Mouse (Mus musculus) erythroblast, embryonic 14.5 days (primary cell): ENCODE data around the gene Cyp2b10.

Experiments
- GATA1 ChIP-seq: IDR thresholded peaks from 2 replicates; pipeline ENCODE4 v1.6.1; 2012; ENCODE audit warnings: low read length, inconsistent platforms, mixed read lengths
- TAL1 ChIP-seq: IDR thresholded peaks from 3 replicates; pipeline ENCODE4 v1.6.1; 2012; ENCODE audit warnings: low read length, inconsistent platforms, mixed read lengths

GRCm38 (mm10) chr7:25916116-25916515 is 18.7 kb downstream of the Cyp2b10 start:
- no peak for TF ChIP-seq GATA1
- no peak for TF ChIP-seq TAL1
